Mouse (Mus musculus) ES-Bruce4 (cell line): Measurements from ENCODE around the gene Col11a2.

ENCODE experiments used
- CTCF ChIP-seq: IDR thresholded peaks from one replicate; pipeline ENCODE4 v1.8.1; 2011; ENCODE audit warnings: low read depth, low read length
- EP300 ChIP-seq: IDR thresholded peaks from 2 replicates; pipeline ENCODE4 v1.6.1; 2011; ENCODE audit warnings: low read depth, low read length; ENCODE audit not compliant: insufficient read depth
- POLR2A ChIP-seq: IDR thresholded peaks from one replicate; pipeline ENCODE4 v1.8.1; 2011; ENCODE audit warnings: low read length; ENCODE audit not compliant: insufficient read depth

DNA sequence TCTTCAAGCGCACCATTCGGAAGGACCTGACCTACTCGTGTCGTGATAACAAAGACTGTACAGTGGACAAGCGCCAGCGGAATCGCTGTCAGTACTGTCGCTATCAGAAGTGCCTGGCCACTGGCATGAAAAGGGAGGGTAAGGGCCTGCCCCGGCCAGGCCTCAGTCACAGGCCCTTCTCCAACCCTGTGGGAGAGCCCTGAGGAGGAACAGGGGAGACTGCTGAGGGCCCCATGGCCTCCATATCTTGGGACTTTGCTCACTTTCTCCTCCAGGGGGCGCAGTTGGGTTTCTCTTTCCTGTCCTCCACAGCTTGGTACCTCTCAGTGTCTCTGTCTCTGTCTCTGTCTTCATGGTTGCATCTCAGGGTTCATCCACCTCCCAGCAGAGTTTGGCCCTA is 5.2 kb upstream of the Col11a2 start:
- TF ChIP-seq POLR2A (no peak), CTCF (peak; percentile 67), EP300 (no peak)
